In the genomic region with DNA sequence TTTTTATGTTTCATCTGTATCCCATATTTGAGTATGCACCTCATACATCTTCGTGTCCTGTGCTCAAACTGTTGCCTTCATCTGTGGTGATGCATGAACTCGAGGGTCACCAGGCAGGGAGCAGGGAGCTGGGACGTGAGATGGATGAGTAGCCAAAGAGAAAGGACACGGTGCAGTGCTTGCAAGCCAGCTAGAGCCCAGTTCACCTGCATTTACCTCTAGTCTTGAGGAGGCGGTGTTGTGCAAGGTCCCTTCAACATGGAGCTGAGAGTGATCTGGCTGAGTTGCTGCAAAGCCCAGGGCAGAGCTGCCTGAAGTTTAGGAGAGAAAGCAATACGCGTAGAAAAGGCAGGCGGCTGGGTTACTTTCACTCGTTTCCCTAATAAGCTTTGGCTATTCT, we compare ENCODE assay signal across 24 mouse cellular contexts.
DNase-seq lines count a peak whose midpoint lies in the region; ATAC-seq and TF ChIP-seq lines count a peak whose summit lies in the region.
"Had no signal": no experiment of that assay in that cellular context is flagged by ENCODE, and none has a peak within 500 bp of the region (broad histone marks: within the 10 kb centered on the region; RNA-seq: fewer than 3 reads in every experiment).

No protein-coding gene starts in this region.

- H3K4me1 ChIP-seq in embryonic facial prominence, embryonic 11.5 days (ENCODE audit: control insufficient read depth, insufficient read depth, low read length): no peaks in the 10 kb centered on the region
- peaks cover 41% of the 10 kb centered on the region for H3K4me1 ChIP-seq in embryonic facial prominence, embryonic 10.5 days
- H3K4me1 ChIP-seq in lung, postnatal 0 days (ENCODE audit: insufficient read depth, low read depth, low read length): no peaks in the 10 kb centered on the region
- H3K4me1 ChIP-seq in limb, embryonic 15.5 days: peaks cover 27% of the 10 kb centered on the region
- H3K4me1 ChIP-seq: hindbrain, embryonic 13.5 days; neural tube, embryonic 13.5 days had no signal

- 54% methylated on average over 9 of the region's 9 CpGs for WGBS in embryonic facial prominence, embryonic 11.5 days
- 65% methylated on average over 9 of the region's 9 CpGs for WGBS in embryonic facial prominence, embryonic 10.5 days
- 63% methylated on average over 9 of the region's 9 CpGs for WGBS in lung, postnatal 0 days
- 47% methylated on average over 9 of the region's 9 CpGs for WGBS in limb, embryonic 15.5 days

- no peak for TF ChIP-seq CTCF in lung, postnatal 0 days (IDR thresholded peaks at IDR 0.05)

- H3K9me3 ChIP-seq in embryonic facial prominence, embryonic 11.5 days (replicated peaks; ENCODE audit: control insufficient read depth, low read length): no peaks in the 10 kb centered on the region
- no peaks in the 10 kb centered on the region for H3K9me3 ChIP-seq in embryonic facial prominence, embryonic 10.5 days
- H3K9me3 ChIP-seq in lung, postnatal 0 days (ENCODE audit: low read length): no peaks in the 10 kb centered on the region
- no peaks in the 10 kb centered on the region for H3K9me3 ChIP-seq in limb, embryonic 15.5 days
- H3K9me3 ChIP-seq: embryonic facial prominence, embryonic 15.5 days; hindbrain, embryonic 13.5 days; neural tube, embryonic 13.5 days had no signal

- no peak overlapping the region for H3K4me3 ChIP-seq in embryonic facial prominence, embryonic 11.5 days (ENCODE audit: low read depth, low read length)
- no peak overlapping the region for H3K4me3 ChIP-seq in embryonic facial prominence, embryonic 10.5 days
- H3K4me3 ChIP-seq in lung, postnatal 0 days (ENCODE audit: low read depth, low read length): no peak overlapping the region
- no peak overlapping the region for H3K4me3 ChIP-seq in limb, embryonic 15.5 days
- H3K4me3 ChIP-seq: embryonic facial prominence, embryonic 15.5 days; hindbrain, embryonic 13.5 days; myocyte; neural tube, embryonic 13.5 days had no signal

- DNase-seq in embryonic facial prominence, embryonic 11.5 days (ENCODE audit: low spot score): peak; percentile 14
- no peak for DNase-seq in embryonic facial prominence, embryonic 10.5 days (ENCODE audit: low spot score)
- peak; percentile 30 for DNase-seq in lung, postnatal 0 days (ENCODE audit: low spot score)
- no peak for DNase-seq in lung, adult 18-20 months
- peak; percentile 63 for DNase-seq in fat pad, adult 2 months (ENCODE audit: extremely low read depth, low read depth, low spot score)
- DNase-seq in left cerebral cortex, postnatal 10 days (ENCODE audit: extremely low spot score in 1 of 2, low spot score in 2 of 2): no peak
- DNase-seq: cerebellum, adult 11 months; cerebellum, postnatal 25 days; forebrain, postnatal 0 days; gastrocnemius, postnatal 25 days; kidney, adult 11 months; layer of hippocampus, postnatal 36 days; liver, postnatal 0 days; lung, postnatal 14 days; right cerebral cortex, adult 18-20 months; thymus, adult 18-20 months; thymus, postnatal 36 days had no signal

- peak overlapping the region; percentile 31; the same call in 1 of the 2 replicates for H3K27ac ChIP-seq in embryonic facial prominence, embryonic 11.5 days (replicated peaks; ENCODE audit: low read depth, low read length)
- H3K27ac ChIP-seq in embryonic facial prominence, embryonic 10.5 days (replicated peaks): no peak overlapping the region
- no peak overlapping the region for H3K27ac ChIP-seq in lung, postnatal 0 days (ENCODE audit: low read length)
- peak overlapping the region; percentile 69; the same call in 1 of the 2 replicates for H3K27ac ChIP-seq in limb, embryonic 15.5 days
- H3K27ac ChIP-seq: embryonic facial prominence, embryonic 15.5 days; hindbrain, embryonic 13.5 days; neural tube, embryonic 13.5 days had no signal

- ATAC-seq in embryonic facial prominence, embryonic 11.5 days (replicated peaks; ENCODE audit: insufficient number of reproducible peaks, low FRiP score, low TSS enrichment, low read depth): no peak
- no peak for ATAC-seq in lung, postnatal 0 days
- ATAC-seq in limb, embryonic 15.5 days (ENCODE audit: insufficient number of reproducible peaks, low FRiP score, low TSS enrichment, low read depth): no peak
- ATAC-seq: forebrain, postnatal 0 days; liver, postnatal 0 days; midbrain, embryonic 16.5 days had no signal

- no peaks in the 10 kb centered on the region for H3K27me3 ChIP-seq in embryonic facial prominence, embryonic 11.5 days (ENCODE audit: control insufficient read depth, insufficient read depth, low read length)
- H3K27me3 ChIP-seq in embryonic facial prominence, embryonic 10.5 days (replicated peaks; ENCODE audit: low read depth, poor library complexity, severe bottlenecking): peaks cover 28% of the 10 kb centered on the region
- H3K27me3 ChIP-seq in lung, postnatal 0 days (replicated peaks; ENCODE audit: insufficient read depth, low read length): no peaks in the 10 kb centered on the region
- no peaks in the 10 kb centered on the region for H3K27me3 ChIP-seq in limb, embryonic 15.5 days
- H3K27me3 ChIP-seq: embryonic facial prominence, embryonic 15.5 days; hindbrain, embryonic 13.5 days; neural tube, embryonic 13.5 days had no signal

- H3K9ac ChIP-seq in embryonic facial prominence, embryonic 11.5 days (replicated peaks; ENCODE audit: low read length): no peak overlapping the region
- no peak overlapping the region for H3K9ac ChIP-seq in lung, postnatal 0 days (replicated peaks; ENCODE audit: low read depth)
- no peak overlapping the region for H3K9ac ChIP-seq in limb, embryonic 15.5 days
- H3K9ac ChIP-seq: embryonic facial prominence, embryonic 15.5 days; forebrain, postnatal 0 days; hindbrain, embryonic 13.5 days; liver, postnatal 0 days; neural tube, embryonic 13.5 days had no signal

- no peak overlapping the region for H3K4me2 ChIP-seq in embryonic facial prominence, embryonic 11.5 days (ENCODE audit: low read depth, low read length)
- H3K4me2 ChIP-seq in lung, postnatal 0 days (replicated peaks; ENCODE audit: low read depth, low read length): no peak overlapping the region
- H3K4me2 ChIP-seq in limb, embryonic 15.5 days: no peak overlapping the region
- H3K4me2 ChIP-seq: embryonic facial prominence, embryonic 15.5 days; hindbrain, embryonic 13.5 days; liver, embryonic 11.5 days; neural tube, embryonic 13.5 days had no signal

- intact Hi-C loops in left cerebral cortex, postnatal 10 days (cut with DNase I): no loop called here

- no peak for TF ChIP-seq EP300 in lung, postnatal 0 days (IDR thresholded peaks at IDR 0.05)

- no peaks in the 10 kb centered on the region for H3K36me3 ChIP-seq in embryonic facial prominence, embryonic 11.5 days (replicated peaks; ENCODE audit: control insufficient read depth, insufficient read depth, low read depth, low read length)
- H3K36me3 ChIP-seq in embryonic facial prominence, embryonic 10.5 days (replicated peaks): no peaks in the 10 kb centered on the region
- no peaks in the 10 kb centered on the region for H3K36me3 ChIP-seq in lung, postnatal 0 days (ENCODE audit: insufficient read depth, low read length)
- H3K36me3 ChIP-seq in limb, embryonic 15.5 days: no peaks in the 10 kb centered on the region
- H3K36me3 ChIP-seq: embryonic facial prominence, embryonic 15.5 days; hindbrain, embryonic 13.5 days; neural tube, embryonic 13.5 days had no signal

Comparison
In these comparisons a context has a peak if more than half of its experiments do, and no peak if none do; other contexts are left out.
1. DNase-seq: peak in embryonic facial prominence, embryonic 11.5 days (single experiment), lung, postnatal 0 days (single experiment) and fat pad, adult 2 months (single experiment); none in embryonic facial prominence, embryonic 10.5 days (single experiment), lung, adult 18-20 months (0 of 2) and left cerebral cortex, postnatal 10 days (0 of 2).
2. H3K27ac ChIP-seq: peak in embryonic facial prominence, embryonic 11.5 days (single experiment) and limb, embryonic 15.5 days (single experiment); none in embryonic facial prominence, embryonic 10.5 days (single experiment) and lung, postnatal 0 days (single experiment).